Mouse (Mus musculus): ENCODE measurements around the gene Frmd4a.

- TF ChIP-seq POLR2A (IDR thresholded peaks at IDR 0.05; ENCODE audit: low read depth, low read length), result no peak
- no peak for TF ChIP-seq CTCF (IDR thresholded peaks at IDR 0.05; ENCODE audit: extremely low read depth, insufficient read depth, insufficient read length, insufficient replicate concordance)
Measured at GRCm38 (mm10) chr2:4509739-4510138, 492.2 kb downstream of the Frmd4a start.

All from spleen, adult 2 months (tissue).